Mouse (Mus musculus) kidney, postnatal 14 days (tissue): Measurements from ENCODE around the gene Nek11.

Source experiments
- DNase-seq: peaks from one replicate; pipeline ENCODE4 v3.0.0; 2022; ENCODE audit warnings: mixed read lengths

The Nek11 gene

GRCm38 (mm10) chr9:105395218-105395627 lies at the start of gene Nek11, which contains the start of gene Aste1:
TSS of gene Nek11 (minus strand) at chr9:105395524.
TSS of gene Aste1 (plus strand) at chr9:105395392.
- DNase-seq: peak; percentile 96

- DNase-seq: no peak
Observed at GRCm38 (mm10) chr9:105408549-105408948, 13.2 kb upstream of the Nek11 start.

GRCm38 (mm10) chr9:105394720-105395119 lies 604 bp downstream of the Nek11 start:
- DNase-seq: no peak

GRCm38 (mm10) chr9:105390616-105391015 lies 4.7 kb downstream of the Nek11 start:
- no peak for DNase-seq

- peak; percentile 66 for DNase-seq
Observed at GRCm38 (mm10) chr9:105389289-105389688, 6.0 kb downstream of the Nek11 start.

- no peak for DNase-seq
Observed at GRCm38 (mm10) chr9:105387403-105387802, 7.9 kb downstream of the Nek11 start.

GRCm38 (mm10) chr9:105379533-105380145 lies 15.7 kb downstream of the Nek11 start:
- DNase-seq: no peak

- DNase-seq: no peak
Observed at GRCm38 (mm10) chr9:105377622-105378021, 17.7 kb downstream of the Nek11 start.

- DNase-seq: no peak
Observed at GRCm38 (mm10) chr9:105376954-105377530, 18.3 kb downstream of the Nek11 start.

GRCm38 (mm10) chr9:105376411-105376810 lies 18.9 kb downstream of the Nek11 start:
- no peak for DNase-seq

GRCm38 (mm10) chr9:105374361-105374760 lies 21.0 kb downstream of the Nek11 start:
- no peak for DNase-seq

- no peak for DNase-seq
Observed at GRCm38 (mm10) chr9:105368605-105369004, 26.7 kb downstream of the Nek11 start.

GRCm38 (mm10) chr9:105366199-105366598 lies 29.1 kb downstream of the Nek11 start:
- no peak for DNase-seq

GRCm38 (mm10) chr9:105363520-105364231 lies 31.6 kb downstream of the Nek11 start:
- no peak for DNase-seq

GRCm38 (mm10) chr9:105362181-105362580 lies 33.1 kb downstream of the Nek11 start:
- DNase-seq: no peak

- DNase-seq: no peak
Observed at GRCm38 (mm10) chr9:105349034-105349433, 46.3 kb downstream of the Nek11 start.

GRCm38 (mm10) chr9:105348242-105349031 lies 46.9 kb downstream of the Nek11 start:
- DNase-seq: no peak

GRCm38 (mm10) chr9:105342994-105343656 lies 52.2 kb downstream of the Nek11 start:
- DNase-seq: no peak

- no peak for DNase-seq
Observed at GRCm38 (mm10) chr9:105342565-105342964, 52.8 kb downstream of the Nek11 start.

- DNase-seq: no peak
Observed at GRCm38 (mm10) chr9:105332436-105333016, 62.8 kb downstream of the Nek11 start.

- no peak for DNase-seq
Observed at GRCm38 (mm10) chr9:105321856-105322255, 73.5 kb downstream of the Nek11 start.

- no peak for DNase-seq
Observed at GRCm38 (mm10) chr9:105313250-105313649, 82.1 kb downstream of the Nek11 start.
